Mouse (Mus musculus): ENCODE results near the gene Myd88.
A peak's percentile ranks its signal among the peaks of the same experiment; 100 is the strongest.

DNA sequence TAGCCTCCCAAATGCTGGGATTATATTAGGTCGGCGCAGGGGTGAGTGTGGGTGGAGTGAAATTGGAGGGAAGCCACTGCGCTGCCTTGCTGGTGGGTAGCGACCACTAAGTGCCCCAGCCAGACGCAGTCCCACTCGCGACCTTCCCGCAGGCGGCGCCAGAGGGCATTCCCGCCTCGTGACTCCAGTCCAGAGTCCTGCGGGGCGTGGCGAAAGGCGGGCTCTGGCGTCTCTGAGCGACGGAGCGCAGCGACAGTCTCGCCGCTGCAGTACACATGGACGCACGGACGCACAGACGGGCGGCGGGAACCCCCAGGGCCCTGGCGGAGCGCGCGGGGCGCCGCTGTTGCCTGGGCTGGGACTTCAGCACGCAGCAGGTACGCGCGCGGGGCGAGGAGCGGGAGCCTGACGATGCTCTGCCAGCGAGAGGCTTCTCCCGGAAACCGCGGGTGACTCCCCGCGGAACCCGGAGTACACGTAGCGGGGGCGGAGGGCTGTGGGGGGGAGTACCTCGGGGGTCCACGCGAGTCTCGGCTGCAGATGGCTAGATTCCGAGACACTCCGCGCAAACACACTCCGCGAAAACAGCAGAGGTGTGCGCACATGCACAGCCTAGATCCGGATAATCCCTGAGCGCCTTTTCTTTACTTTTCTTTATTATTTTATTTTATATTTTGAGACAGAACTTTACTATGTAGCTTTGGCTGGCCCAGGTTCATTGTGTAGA, 16.3 kb upstream of the Myd88 start, which contains the start of gene Xylb:
- TF ChIP-seq CTCF (IDR thresholded peaks at IDR 0.05; ENCODE audit: borderline replicate concordance, extremely low read depth, insufficient read depth, insufficient read length), result peak; percentile 83
- 0 out of 2 replicates have a peak, but pooled peaks have one; percentile 33 for TF ChIP-seq POLR2A (IDR thresholded peaks at IDR 0.05; ENCODE audit: borderline replicate concordance, extremely low read depth, insufficient read depth, insufficient read length, poor library complexity, severe bottlenecking)

Measured in brain, embryonic 14.5 days (tissue).